Mouse (Mus musculus): Measurements from ENCODE around the gene Ccnt1. TPM values are rescaled to one million over a fixed set of nuclear protein-coding genes. Genes with fewer than 3 reads are reported as not detected.

The Ccnt1 gene
- polyA plus RNA-seq, 2 experiments, result 19.4 to 45.3 TPM

DNA sequence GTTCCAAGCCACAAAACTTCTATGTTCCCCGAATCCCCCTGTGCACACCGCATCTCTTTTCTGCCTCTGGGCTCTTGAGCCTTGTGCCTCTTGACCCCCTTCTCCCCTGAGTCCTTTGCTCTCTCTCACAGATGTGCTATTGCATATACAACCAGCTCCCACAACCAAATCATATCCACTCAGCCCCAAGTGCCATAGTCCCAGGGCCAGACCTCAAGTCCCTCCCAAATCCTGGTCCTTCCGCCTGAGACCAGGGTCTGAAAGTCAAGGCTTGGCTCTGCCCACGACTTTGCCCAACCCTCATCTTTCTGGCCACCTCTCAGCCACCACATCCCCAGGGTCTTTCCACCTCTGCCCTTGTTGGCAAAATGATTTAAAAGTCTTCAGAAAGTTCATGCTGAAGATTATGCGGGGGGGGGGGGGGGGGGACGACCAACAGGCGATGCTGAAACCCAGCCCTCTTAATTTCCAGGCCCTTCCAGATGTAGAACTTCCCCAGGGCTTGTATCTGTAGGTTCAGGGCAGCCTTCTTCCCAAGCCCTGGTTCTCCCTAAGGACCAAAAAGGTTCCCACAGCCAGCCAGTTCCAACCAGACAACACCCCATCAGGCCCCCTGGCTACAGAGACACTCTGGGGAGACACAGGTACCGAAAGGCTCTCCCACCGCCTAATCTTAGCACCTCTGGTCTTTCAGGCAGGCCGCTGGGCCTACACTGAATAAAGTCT, 37.5 kb upstream of the Ccnt1 start:
- H3K9ac ChIP-seq (ENCODE audit: low read depth, low read length, severe bottlenecking), result peak overlapping the region; percentile 89
- H3K4me3 ChIP-seq (replicated peaks; ENCODE audit: low read length), result peak overlapping the region; percentile 86
- 21% methylated on average over 9 of the region's 10 CpGs for WGBS
- ATAC-seq (ENCODE audit: low FRiP score, low read depth) (no peak), DNase-seq (ENCODE audit: low spot score) (no peak)
- H3K27me3 ChIP-seq (ENCODE audit: control insufficient read depth, insufficient read depth, low read length), result no peaks in the 10 kb centered on the region
- H3K4me2 ChIP-seq (replicated peaks; ENCODE audit: low read depth, low read length, severe bottlenecking), result peak overlapping the region; percentile 90
- no peak for TF ChIP-seq POLR2A (IDR thresholded peaks at IDR 0.05; ENCODE audit: borderline replicate concordance, extremely low read depth, insufficient read depth, insufficient read length)
- peaks cover 20% of the 10 kb centered on the region for H3K36me3 ChIP-seq (ENCODE audit: control insufficient read depth, insufficient read depth, low read length)
- H3K27ac ChIP-seq (replicated peaks; ENCODE audit: low read depth, low read length), result peak overlapping the region; percentile 79; the same call in 1 of the 2 replicates
- H3K9me3 ChIP-seq (ENCODE audit: control insufficient read depth, low read length), result no peaks in the 10 kb centered on the region
- H3K4me1 ChIP-seq (ENCODE audit: control insufficient read depth, insufficient read depth, low read length), result peaks cover 23% of the 10 kb centered on the region

DNA sequence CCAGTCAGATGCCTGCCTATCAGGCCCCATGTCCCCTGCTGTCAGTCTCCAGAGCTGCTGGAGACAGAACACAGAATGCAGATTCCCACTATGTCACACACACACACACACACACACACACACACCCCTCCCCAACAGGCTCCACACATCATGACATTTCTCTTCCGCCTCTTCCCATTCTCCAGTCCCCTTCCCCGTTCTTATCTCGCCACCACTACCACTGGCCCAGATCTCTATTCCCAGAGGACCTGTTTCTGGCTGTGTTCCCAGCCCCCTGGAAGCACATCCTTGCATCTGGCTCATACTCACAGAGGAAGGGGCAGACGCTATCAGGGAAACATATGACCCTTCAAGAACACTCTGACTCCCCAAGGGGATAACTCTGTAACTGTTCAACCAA, 36.8 kb upstream of the Ccnt1 start:
- Histone ChIP-seq H3K4me1 (ENCODE audit: control insufficient read depth, insufficient read depth, low read length) (peaks cover 29% of the 10 kb centered on the region), H3K4me2 (replicated peaks; ENCODE audit: low read depth, low read length, severe bottlenecking) (peak overlapping the region; percentile 90), H3K9ac (ENCODE audit: low read depth, low read length, severe bottlenecking) (peak overlapping the region; percentile 89; the same call in 1 of the 2 replicates), H3K27ac (replicated peaks; ENCODE audit: low read depth, low read length) (no peak overlapping the region), H3K36me3 (ENCODE audit: control insufficient read depth, insufficient read depth, low read length) (peaks cover 26% of the 10 kb centered on the region), H3K27me3 (ENCODE audit: control insufficient read depth, insufficient read depth, low read length) (no peaks in the 10 kb centered on the region), H3K4me3 (replicated peaks; ENCODE audit: low read length) (peak overlapping the region; percentile 86), H3K9me3 (ENCODE audit: control insufficient read depth, low read length) (no peaks in the 10 kb centered on the region)
- ATAC-seq (ENCODE audit: low FRiP score, low read depth), result no peak
- TF ChIP-seq POLR2A (IDR thresholded peaks at IDR 0.05; ENCODE audit: borderline replicate concordance, extremely low read depth, insufficient read depth, insufficient read length), result no peak
- peak; percentile 25 for DNase-seq (ENCODE audit: low spot score)
- 27% methylated on average over 4 of the region's 4 CpGs for WGBS

GRCm38 (mm10) chr15:98606739-98607138, 36.0 kb upstream of the Ccnt1 start:
- Histone ChIP-seq H3K27me3 (ENCODE audit: control insufficient read depth, insufficient read depth, low read length) (no peaks in the 10 kb centered on the region), H3K4me1 (ENCODE audit: control insufficient read depth, insufficient read depth, low read length) (peaks cover 35% of the 10 kb centered on the region), H3K4me3 (replicated peaks; ENCODE audit: low read length) (no peak overlapping the region), H3K27ac (replicated peaks; ENCODE audit: low read depth, low read length) (no peak overlapping the region), H3K36me3 (ENCODE audit: control insufficient read depth, insufficient read depth, low read length) (peaks cover 35% of the 10 kb centered on the region), H3K9me3 (ENCODE audit: control insufficient read depth, low read length) (no peaks in the 10 kb centered on the region), H3K4me2 (replicated peaks; ENCODE audit: low read depth, low read length, severe bottlenecking) (no peak overlapping the region), H3K9ac (ENCODE audit: low read depth, low read length, severe bottlenecking) (no peak overlapping the region)
- ATAC-seq (ENCODE audit: low FRiP score, low read depth) (no peak), DNase-seq (ENCODE audit: low spot score) (no peak)
- no peak for TF ChIP-seq POLR2A (IDR thresholded peaks at IDR 0.05; ENCODE audit: borderline replicate concordance, extremely low read depth, insufficient read depth, insufficient read length)
- WGBS, result 62% methylated on average over 9 of the region's 9 CpGs

DNA sequence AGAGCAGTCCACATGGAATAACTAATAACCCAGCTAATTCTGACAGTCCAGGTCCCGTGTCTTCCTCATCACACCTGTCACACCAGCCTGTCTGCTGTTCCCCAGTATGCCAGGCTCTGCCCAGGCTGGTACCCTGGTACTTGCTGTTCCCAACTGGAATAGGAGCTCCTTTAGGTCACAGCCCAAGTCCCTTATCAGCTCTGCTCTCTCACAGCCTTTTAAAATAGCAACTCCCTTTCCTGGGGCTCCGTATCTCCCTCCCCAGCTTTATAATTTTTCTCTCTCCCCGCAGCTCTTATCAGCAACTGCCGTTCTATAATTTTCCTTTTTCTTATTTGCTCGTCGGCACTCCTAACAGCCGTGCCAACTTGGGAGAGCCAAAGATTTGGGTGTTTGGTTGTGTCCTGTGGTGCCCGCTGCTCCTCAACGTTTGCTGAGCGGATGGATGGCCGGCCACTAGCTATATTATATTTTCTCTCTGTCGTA, 35.4 kb upstream of the Ccnt1 start:
- Histone ChIP-seq H3K9ac (ENCODE audit: low read depth, low read length, severe bottlenecking) (no peak overlapping the region), H3K27ac (replicated peaks; ENCODE audit: low read depth, low read length) (no peak overlapping the region), H3K4me2 (replicated peaks; ENCODE audit: low read depth, low read length, severe bottlenecking) (no peak overlapping the region), H3K4me3 (replicated peaks; ENCODE audit: low read length) (no peak overlapping the region), H3K36me3 (ENCODE audit: control insufficient read depth, insufficient read depth, low read length) (peaks cover 41% of the 10 kb centered on the region), H3K4me1 (ENCODE audit: control insufficient read depth, insufficient read depth, low read length) (peaks cover 35% of the 10 kb centered on the region), H3K9me3 (ENCODE audit: control insufficient read depth, low read length) (no peaks in the 10 kb centered on the region), H3K27me3 (ENCODE audit: control insufficient read depth, insufficient read depth, low read length) (no peaks in the 10 kb centered on the region)
- no peak for TF ChIP-seq POLR2A (IDR thresholded peaks at IDR 0.05; ENCODE audit: borderline replicate concordance, extremely low read depth, insufficient read depth, insufficient read length)
- ATAC-seq (ENCODE audit: low FRiP score, low read depth) (no peak), DNase-seq (ENCODE audit: low spot score) (no peak)
- WGBS, result 94% methylated on average over 12 of the region's 12 CpGs

GRCm38 (mm10) chr15:98604041-98604575, 33.4 kb upstream of the Ccnt1 start:
- Histone ChIP-seq H3K4me2 (replicated peaks; ENCODE audit: low read depth, low read length, severe bottlenecking) (no peak overlapping the region), H3K4me3 (replicated peaks; ENCODE audit: low read length) (no peak overlapping the region), H3K9ac (ENCODE audit: low read depth, low read length, severe bottlenecking) (no peak overlapping the region), H3K36me3 (ENCODE audit: control insufficient read depth, insufficient read depth, low read length) (peaks cover 59% of the 10 kb centered on the region), H3K27ac (replicated peaks; ENCODE audit: low read depth, low read length) (no peak overlapping the region), H3K4me1 (ENCODE audit: control insufficient read depth, insufficient read depth, low read length) (peaks cover 35% of the 10 kb centered on the region), H3K27me3 (ENCODE audit: control insufficient read depth, insufficient read depth, low read length) (no peaks in the 10 kb centered on the region), H3K9me3 (ENCODE audit: control insufficient read depth, low read length) (no peaks in the 10 kb centered on the region)
- DNase-seq (ENCODE audit: low spot score) (no peak), ATAC-seq (ENCODE audit: low FRiP score, low read depth) (no peak)
- TF ChIP-seq POLR2A (IDR thresholded peaks at IDR 0.05; ENCODE audit: borderline replicate concordance, extremely low read depth, insufficient read depth, insufficient read length), result no peak
- 94% methylated on average over 24 of the region's 24 CpGs for WGBS

Measured in limb, embryonic 14.5 days (tissue).